Mouse (Mus musculus): ENCODE measurements around the gene Ksr2. TPM values are rescaled to one million over a fixed set of nuclear protein-coding genes. Genes with fewer than 3 reads are reported as not detected.

Gene Ksr2
- total RNA-seq, 2 experiments from 2014 or later: 0.04 to 0.08 TPM

DNA sequence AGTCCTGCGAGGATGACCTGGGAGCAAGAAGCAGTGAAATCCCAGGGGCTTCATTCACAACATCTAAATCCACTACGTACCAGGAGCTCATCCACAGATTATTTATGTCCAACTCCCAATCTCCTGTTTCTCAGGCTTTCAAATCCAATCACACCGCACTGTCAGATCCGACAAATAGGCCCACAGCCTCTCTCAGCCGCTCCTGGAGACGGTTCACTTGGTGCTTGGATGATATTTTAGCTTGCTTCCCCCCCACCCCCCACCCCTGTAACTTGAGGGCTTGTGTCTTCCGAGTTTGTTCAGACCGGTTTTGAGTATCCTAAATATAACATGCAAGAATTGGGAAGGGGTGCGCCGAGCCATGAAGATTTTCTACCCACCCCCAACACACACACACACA lies 297.8 kb downstream of the Ksr2 start:
- intact Hi-C loops (cut with DNase I; ENCODE audit: low total_unique reads): no loop called here
- DNase-seq: no peak

DNA sequence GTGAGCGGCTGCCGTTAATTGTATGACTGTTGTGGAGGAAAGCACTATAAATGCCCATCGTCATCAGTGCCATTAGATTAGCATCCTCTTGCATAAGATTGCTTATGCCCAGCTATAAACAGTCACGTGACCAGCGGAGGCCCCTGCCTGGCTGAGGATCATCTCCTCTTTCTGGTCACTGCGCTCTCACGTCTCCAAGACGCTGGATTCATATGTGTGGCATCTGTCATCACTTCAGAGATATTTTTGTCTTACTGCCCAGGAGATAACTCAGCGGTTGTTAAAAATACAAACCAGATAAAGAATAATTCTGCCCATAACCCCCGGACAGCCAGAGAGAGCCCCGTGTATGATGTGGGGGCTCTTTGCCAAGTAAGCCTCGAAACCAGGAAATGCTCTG lies 298.4 kb downstream of the Ksr2 start:
- DNase-seq: no peak
- intact Hi-C loops (cut with DNase I; ENCODE audit: low total_unique reads): no loop called here

DNA sequence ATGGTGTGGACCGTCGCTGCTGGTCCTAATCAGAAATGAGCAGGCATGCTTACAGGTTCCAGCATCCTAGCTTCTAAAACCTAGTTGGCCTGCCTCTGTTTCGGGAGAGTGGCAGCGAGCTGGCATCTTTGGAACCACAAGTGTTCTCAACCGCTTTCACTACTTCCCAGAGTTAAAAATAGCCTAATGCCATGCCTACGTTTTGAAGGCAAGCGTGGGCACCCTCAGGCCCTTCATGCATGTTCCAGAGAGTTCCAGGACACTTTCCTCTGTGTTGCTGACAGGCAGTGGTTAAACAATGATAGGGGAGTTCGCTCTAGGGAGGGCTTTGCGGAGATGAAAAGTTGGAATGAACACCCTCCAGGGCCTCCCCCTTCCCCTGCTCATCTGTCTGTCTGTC lies 303.3 kb downstream of the Ksr2 start:
- intact Hi-C loops (cut with DNase I; ENCODE audit: low total_unique reads): no loop called here
- no peak for DNase-seq

DNA sequence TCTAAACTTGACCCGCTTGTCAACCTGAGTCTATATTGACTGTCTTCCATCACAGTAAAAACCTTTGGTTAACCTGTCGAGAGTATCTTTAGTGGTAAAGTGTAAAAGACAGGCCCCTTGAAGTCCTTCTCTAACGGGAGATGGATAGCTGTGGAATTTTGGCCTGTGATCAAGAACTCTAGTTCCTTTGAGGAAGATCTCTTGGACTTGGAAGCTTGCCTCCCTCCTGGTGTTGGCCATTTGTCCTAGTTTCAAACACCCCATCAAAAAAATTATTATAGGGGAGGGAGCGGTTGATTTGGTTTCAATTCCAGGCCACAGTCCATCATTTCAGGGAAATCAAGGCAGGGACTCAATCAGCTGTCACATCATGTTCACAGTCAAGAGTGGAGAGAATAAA lies 309.5 kb downstream of the Ksr2 start:
- no peak for DNase-seq
- intact Hi-C loops (cut with DNase I; ENCODE audit: low total_unique reads): no loop called here

DNA sequence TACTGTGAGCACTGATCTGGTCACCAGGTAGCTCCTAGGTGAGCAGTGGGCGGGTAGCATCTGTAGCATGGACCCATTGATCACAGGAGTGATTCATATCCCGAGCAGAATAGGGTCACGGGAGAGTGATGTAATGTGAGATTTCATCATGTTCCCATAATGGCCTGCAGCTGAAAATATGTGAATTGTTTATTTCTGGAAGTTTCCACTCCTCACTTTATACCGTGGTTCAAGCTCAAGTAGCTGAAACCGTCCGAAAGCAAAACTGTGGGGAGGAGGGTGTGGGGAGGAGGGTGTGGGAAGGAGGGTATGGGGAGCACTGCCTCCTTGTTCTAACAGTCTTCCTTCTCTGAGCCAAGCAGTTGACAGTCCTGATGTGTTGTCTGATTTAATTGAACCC lies 312.7 kb downstream of the Ksr2 start:
- DNase-seq: no peak
- intact Hi-C loops (cut with DNase I; ENCODE audit: low total_unique reads): no loop called here

DNA sequence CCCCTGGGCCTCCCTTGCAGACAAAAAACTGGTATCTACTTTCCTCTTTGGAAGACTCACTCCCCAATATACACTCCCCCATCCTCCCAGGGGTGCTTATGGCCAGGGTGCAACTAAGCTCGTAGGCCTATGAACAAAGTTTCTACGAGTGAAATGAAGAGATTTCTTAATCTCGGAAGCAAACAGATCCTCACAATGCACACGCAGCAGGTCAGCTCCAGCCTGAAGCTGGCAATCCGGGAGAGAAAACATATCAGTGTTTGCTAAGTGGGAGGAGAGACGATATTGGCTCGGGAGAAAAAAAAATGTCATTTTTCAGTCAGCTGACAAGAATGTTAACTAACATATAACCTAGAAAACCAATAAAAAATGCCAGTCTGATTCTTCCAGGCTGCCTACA lies 313.3 kb downstream of the Ksr2 start:
- DNase-seq: no peak
- intact Hi-C loops (cut with DNase I; ENCODE audit: low total_unique reads): no loop called here

DNA sequence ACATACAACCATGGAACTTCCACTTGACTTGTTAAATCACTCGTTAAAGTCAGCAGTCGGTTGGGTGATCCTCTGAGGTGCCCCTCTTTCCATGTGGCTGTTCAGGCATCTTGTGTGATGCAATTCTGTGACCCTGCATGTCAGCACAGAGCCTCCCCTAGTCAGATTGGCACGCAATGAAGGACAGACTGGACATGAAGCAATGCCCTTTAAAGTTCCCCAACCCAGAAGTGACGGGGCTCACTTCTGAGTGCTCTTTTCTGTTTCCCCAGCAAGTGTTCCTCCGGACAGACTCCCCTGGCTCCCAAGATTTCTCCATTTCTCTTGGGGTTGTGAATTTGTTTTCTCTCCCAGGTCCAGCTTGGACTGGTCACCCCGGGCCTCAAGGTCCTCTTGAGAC lies 317.5 kb downstream of the Ksr2 start:
- intact Hi-C loops (cut with DNase I; ENCODE audit: low total_unique reads): no loop called here
- DNase-seq: no peak

DNA sequence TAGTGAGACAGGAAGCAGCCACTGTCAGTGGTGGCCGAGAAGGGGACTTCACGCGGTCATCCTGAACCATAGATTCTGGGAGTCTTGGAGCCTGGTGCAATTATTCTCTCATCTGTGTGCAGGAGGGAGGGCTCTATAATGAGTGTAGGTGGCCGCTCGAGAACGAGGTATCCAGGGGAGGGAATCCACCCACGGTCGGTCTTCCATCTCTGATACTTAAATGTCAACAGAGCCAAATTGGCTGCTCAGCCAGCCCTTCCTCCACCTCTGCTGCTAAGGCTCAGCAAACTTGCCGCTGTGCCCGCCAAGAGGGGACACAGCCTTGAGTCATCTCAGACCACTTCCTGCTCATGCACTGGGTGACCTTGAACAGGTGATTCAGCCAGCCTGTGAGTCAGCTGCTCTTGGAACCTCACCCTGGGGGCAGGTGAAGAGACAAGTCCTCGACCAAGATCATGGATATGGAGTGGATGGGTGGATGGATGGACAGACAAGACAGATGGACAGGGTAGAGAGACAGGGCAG lies 330.9 kb downstream of the Ksr2 start:
- intact Hi-C loops (cut with DNase I; ENCODE audit: low total_unique reads): no loop called here
- no peak for DNase-seq

DNA sequence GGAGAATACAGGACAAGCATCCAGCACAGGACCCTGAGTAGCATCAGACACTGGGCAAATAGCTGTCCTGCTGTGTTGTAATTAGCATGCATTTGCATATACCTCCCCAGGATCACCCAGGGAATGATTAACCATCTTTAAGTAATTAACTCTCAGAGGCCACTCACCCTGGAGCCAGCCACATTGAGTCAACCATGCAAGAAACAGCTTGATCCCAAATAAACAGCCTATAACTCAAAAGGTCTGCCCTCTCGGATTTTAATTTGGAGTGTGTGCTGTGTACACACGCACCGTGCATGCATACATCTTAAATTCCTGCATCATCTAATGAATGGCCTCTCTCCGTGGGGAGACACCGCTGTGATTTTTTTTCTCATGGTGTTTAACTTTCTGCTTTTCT lies 335.6 kb downstream of the Ksr2 start:
- no peak for DNase-seq

DNA sequence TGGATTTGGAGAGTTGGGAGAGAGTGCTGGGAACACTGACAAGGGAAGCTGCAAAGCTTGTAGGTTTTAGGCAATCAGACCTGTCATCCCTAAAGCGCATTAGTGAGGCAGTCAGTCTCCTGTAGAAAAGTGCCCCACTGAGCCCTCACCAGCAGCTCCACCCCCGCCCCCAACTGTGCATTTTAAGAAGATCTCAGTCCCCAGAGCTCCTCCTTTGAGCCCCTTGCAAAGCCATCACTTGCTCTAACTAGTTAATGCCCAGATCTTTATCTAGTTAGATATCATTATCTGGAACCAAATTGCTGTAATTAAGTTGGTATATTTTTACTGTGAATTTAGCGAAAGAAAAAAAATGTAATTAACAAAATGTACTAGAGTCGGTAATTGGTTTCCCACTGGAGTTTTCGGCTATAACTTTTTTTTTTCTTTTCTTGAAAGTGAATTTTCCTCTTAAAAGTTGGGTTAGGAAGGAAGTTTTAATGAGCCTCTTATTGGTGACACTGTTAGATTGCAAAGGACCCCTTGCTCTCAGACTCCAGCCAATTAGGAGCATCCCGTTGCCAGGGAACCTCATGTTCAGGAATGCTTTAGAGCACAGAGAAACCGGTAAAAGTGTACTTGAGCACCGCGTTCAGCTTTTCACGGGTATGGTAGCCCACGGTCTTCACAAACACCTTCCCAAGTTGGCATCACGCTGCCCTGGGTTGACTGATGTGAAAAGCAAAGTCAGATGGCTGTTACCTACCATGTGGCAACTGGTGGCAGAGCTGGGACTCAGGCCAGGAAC lies 344.1 kb downstream of the Ksr2 start:
- intact Hi-C loops (cut with DNase I; ENCODE audit: low total_unique reads): no loop called here
- DNase-seq: no peak

More for the DNA sequence above, 335.6 kb downstream of the Ksr2 start:
- intact Hi-C loops (cut with DNase I; ENCODE audit: low total_unique reads): no loop called here

DNA sequence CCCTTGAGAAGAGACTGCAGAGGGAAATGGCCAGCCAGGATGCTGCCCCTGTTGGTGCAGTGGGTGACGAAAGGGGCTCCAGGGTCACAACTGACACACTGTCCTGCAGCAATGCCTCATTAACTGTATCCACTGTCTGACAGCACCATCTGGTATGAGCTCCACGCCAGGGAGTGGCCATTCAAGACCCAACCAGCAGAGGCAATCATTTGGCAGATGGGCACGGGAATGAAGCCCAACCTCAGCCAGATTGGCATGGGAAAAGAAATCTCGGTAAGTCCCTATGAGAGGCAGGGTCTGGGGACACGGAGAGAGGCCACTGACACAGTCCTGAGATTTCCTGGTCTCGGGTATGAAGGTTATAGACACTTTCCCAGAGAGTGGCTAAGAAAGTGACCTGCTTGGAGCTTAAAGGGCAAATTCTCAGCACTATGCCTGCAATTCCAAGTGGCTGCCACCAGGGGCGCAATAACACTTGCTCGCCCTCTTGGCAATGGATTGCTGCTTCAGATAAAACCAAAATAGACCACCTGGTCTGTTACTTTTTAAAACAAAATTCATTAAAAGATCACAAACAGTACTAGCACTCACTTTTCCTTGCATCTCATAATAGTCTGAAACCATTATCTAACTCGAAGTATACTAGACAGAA lies 347.5 kb downstream of the Ksr2 start:
- intact Hi-C loops (cut with DNase I; ENCODE audit: low total_unique reads): no loop called here
- no peak for DNase-seq

DNA sequence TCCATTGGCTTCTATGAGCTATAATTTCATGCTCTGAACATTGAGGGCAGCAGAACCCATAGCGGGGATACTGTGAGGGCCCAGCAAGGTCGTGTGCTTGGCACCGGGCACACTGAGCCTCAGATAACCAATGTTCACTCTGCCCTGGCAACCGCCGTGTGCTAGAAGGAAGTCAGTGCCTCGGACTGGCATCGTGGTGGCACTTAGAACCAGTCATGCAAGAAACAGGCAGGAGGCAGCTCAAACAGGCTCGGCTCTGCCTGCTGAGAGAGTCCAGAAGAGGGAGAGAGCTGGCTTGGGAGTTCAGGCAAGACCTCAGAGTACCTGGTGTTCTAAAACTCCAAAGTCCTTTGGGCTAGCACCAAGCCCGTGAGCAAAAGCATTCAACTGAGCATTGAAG lies 350.7 kb downstream of the Ksr2 start:
- no peak for DNase-seq
- intact Hi-C loops (cut with DNase I; ENCODE audit: low total_unique reads): no loop called here

DNA sequence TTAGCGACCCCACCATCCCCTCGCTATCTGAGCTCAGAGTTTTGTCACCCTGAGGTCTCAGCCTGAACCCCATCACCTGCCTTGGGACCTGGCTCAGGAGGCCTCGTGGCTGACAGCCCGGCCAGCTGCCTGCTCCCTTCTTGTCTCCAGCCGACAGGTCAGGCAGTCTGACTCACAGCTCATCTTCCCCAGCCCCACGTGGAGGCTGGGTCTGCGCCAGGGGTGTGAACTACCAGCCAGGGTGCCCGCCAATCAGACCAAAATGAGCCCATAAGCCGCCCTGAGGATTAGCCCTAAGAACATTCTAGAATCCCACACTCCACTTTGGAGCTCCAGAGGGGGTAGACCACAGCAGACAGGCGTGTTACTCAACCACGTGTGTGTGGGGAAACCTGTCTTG lies 365.4 kb downstream of the Ksr2 start:
- intact Hi-C loops (cut with DNase I; ENCODE audit: low total_unique reads): no loop called here
- DNase-seq: peak; percentile 82

DNA sequence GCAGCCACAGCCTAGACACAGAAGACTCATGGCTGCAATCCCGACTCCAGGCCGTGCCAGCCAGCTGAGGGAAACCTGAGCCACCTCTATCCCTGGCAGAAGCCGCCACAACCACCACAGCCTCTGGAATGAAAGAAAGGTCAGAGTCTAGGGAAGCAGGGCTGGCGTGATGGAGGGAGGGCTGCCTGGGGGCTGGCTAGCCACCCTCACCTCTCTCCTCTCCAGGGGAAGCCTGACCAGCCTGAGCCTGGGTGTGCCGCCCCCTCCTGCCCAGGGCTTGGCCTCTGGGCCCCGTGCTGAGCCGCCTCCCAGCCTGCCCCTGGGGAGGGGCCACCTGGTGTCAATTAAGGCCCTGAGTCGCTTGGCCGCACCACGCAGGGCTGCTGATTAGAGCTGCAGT lies 366.9 kb downstream of the Ksr2 start, which contains the start of gene Nos1:
Nos1 (plus strand) TSS at position 352 of the 400 bp plus-strand sequence.
- DNase-seq: peak; percentile 81
- intact Hi-C loops (cut with DNase I; ENCODE audit: low total_unique reads): no loop called here

DNA sequence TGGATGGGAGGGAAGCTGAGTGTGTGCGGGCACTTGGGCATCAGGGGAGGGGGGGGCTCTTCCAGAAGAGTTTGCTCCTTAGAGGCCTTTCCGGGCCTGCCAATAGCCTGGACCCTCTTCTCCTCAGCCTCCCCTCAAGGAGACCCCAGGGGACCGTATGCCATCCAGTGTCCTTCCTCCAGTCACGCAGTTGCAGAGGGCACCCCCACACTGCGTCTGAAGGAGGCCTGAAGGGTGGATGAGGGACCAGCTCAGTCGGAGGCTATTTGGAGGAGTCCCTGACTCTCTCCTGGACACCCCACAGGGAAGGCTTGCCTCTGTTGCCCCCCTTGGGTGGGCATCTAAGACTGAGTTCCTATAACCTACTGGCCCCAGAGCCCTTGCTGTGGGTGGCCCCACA lies 367.4 kb downstream of the Ksr2 start:
- DNase-seq: no peak
- intact Hi-C loops (cut with DNase I; ENCODE audit: low total_unique reads): no loop called here

DNA sequence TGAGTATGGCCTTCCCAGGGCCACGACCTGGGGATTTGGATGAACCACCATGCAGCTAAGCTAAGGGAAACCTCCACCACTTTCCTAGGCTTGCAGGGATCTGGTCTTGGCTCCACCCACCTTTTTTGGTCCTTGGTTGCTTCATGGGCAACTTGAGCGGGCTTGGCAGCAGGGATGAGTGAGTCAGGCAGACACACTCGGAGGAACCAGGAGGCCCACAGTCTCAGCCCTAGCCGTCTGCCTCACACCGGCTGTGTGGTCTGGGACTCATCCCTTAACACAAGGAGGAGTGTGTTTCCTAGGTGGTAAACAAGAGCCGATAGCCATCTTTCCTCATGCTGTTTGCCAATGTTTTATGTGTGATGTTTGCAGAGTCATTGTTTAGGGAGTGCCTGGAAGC lies 376.3 kb downstream of the Ksr2 start:
- peak; percentile 23 for DNase-seq
- intact Hi-C loops (cut with DNase I; ENCODE audit: low total_unique reads): no loop called here

DNA sequence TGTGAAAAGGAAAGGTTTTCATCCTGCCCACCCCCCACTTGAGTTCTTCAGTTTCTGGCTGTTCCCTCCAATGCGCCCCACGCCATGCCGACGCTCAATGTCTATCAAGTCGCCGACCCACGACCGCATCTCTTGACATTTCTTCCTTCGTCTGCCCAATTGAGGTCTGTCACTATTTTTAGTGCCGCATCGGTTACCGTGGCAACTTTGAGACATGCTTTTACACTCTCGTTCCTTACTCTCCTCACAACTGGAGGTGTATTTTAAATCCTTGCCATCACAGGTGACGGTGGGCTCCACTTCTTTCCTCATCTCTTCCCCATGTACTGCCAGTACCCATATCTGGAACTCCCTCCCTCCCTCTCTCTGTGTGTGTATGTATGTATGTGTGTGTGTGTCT lies 378.1 kb downstream of the Ksr2 start:
- intact Hi-C loops (cut with DNase I; ENCODE audit: low total_unique reads): no loop called here
- DNase-seq: no peak

DNA sequence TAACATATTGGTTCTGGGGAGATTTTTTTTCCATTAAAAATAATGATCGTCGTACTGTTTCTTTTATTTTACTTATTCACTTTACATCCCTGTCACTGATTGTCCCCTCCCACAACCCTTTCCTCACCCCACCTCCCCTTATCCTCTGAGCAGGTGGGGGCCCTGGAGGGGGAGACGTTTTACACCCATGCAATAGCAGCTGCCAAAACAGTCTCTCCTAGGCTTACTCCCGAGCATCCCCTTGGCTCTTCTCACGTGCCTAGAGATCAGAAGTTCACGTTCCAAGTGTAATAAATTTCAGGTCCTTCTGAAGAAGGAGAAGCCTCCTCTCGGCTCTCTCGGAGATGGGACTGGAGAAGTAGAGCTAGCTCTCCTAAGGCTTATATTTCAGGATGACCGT lies 387.0 kb downstream of the Ksr2 start:
- intact Hi-C loops (cut with DNase I; ENCODE audit: low total_unique reads): no loop called here
- DNase-seq: no peak

DNA sequence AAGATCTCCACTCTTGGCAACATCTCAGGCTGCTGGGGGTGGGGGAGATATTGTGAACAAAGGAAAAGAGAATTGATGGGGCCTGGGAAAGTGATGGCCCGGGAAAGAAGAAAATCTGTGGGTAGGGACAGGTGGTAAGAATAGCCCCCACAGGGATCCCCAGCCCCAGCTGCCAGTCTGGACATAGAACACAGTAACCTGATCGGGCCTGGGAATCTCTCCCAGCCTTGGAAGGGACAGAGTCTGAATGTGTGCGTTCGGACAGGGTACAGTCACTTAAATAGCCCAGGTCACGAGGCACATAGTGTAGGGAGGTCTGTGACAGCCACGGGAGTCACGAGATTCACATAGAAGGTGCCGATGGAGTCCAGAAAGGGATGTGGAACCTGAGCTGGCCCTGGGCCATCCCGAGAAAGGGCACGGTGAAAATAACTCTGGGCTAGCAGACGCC lies 388.3 kb downstream of the Ksr2 start:
- intact Hi-C loops (cut with DNase I; ENCODE audit: low total_unique reads): no loop called here

DNA sequence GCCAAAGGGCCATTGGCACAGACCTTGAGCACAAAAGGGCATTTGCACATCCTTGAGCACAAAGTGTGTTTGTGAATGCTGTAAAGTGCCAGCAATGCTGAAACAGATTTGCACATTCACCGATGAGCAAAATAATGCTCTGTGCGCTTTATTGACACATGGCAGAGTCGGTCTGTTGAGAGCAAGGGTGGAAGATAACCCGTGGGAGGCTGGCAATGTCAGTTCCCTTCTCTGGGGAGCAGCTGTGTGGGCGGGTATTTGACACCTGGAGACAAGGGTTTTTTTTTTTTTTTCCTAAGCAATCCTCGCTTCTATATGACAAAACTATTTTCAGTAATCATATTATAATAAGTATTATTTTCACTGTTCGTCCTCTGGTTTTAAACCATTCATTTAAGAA lies 389.8 kb downstream of the Ksr2 start:
- DNase-seq: no peak
- intact Hi-C loops (cut with DNase I; ENCODE audit: low total_unique reads): no loop called here

More for the DNA sequence above, 388.3 kb downstream of the Ksr2 start:
- peak; percentile 59 for DNase-seq

DNA sequence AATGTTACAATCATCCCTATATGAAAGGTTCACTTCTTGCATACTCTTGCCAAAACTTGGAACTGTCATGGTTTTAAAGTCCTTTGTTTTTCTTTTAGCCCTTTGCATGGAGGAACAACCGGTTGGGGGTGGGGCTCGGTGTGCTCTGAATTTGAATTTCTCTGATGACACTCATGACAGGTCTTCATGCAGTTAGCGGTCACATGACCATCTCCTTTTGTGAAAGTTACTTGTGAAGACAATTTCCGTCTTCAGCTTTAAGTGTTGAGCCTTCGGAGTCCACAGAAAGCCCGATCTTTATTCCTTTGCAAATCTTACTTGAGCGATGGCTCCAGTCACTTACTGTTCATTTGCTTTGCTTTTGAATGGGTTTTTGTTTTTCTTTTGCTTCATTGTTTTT lies 397.1 kb downstream of the Ksr2 start:
- intact Hi-C loops (cut with DNase I; ENCODE audit: low total_unique reads): no loop called here
- DNase-seq: no peak

Data from gastrocnemius, postnatal 14 days (tissue).